Mouse (Mus musculus): Measurements from ENCODE around the gene Dnajc5.

Gene Dnajc5

DNA sequence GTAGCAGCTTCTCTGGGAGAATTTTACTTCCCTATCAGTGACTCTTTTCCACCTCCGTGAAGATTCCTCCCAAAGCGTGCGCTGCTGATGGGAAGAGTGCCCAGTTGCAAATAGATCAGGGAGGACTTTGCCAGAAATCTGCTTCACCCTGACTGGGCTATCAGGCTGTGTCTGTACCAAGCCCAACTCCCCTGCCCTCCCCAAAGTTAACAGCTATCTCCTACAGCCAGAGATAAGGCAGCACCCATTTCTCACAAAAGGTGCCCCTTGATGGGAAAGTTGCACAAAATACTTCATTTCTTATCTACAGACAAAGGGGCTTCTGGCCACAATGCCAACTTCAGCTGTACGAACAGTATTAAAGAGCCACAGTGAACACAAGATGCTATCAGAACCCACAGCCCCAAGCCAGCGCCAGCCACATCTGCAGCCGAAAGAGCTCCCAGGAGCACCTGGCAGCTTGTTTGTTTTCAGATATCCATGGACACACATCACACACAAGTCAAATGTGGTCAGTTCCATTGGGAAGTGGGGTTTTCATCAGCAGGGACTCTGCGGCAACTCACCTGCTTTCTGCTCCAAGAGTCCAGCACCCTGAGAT is 57.8 kb downstream of the Dnajc5 start:
- no peak for TF ChIP-seq GATA4 (IDR thresholded peaks at IDR 0.05; ENCODE audit: insufficient replicate concordance, low read length)

DNA sequence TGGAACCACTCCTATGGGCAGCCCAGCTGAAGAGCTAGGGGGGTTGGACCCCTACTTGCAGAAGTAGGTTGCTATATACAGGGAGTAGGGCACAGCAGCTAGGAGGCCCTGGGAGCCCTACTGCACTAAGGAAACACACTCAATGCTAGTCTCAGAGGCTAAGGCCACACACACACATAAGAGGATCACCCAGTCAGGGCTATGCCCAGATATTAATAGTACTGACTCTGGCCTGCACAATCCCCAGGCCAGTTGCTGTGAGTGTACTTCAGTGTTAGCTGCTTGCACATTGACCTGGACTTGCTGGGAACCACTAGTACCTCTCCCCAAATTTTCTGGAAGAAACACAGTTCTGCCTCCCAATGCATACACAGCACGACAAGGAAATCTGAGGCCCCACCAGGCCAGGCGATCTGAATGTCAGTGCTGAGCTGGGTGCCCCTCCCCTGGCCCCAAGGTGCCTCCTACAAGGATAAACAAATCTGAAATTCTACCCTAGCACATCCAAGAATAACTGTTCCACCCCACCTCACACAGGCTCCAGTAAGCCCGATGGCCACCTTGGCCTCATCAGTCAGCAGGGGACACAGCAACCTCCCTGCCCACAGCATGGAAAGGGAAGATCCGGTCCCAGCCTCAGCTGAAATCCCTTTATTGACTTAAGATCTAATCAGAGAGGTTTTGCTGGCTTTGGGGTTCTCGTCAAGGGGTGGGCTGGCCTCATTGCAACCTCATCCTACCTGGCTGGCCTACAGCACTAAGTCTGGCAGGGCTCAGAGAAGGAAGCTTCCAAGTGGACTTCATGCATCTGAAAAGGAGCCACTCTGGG is 58.7 kb downstream of the Dnajc5 start:
- TF ChIP-seq GATA4 (IDR thresholded peaks at IDR 0.05; ENCODE audit: insufficient replicate concordance, low read length) = no peak

DNA sequence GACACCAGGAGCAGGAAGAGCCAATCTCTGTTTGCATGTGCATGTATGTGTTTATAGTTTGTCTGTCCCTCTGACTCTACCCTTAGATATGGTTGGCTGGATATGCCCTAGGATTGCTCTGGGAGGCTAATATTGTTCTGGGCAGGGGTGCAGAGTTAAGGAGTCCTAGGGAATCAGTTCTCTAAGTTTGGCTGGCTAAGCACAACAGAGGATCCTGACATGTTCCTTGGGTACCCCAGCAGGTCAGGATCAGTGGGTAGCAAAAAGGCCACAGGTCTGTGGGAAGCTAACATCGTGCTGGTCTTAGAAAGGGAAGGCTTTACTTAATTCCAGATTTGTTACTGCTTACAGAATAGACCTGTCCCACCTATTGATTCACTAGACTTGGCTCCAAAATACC is 59.4 kb downstream of the Dnajc5 start:
- TF ChIP-seq GATA4 (IDR thresholded peaks at IDR 0.05; ENCODE audit: insufficient replicate concordance, low read length) = no peak

DNA sequence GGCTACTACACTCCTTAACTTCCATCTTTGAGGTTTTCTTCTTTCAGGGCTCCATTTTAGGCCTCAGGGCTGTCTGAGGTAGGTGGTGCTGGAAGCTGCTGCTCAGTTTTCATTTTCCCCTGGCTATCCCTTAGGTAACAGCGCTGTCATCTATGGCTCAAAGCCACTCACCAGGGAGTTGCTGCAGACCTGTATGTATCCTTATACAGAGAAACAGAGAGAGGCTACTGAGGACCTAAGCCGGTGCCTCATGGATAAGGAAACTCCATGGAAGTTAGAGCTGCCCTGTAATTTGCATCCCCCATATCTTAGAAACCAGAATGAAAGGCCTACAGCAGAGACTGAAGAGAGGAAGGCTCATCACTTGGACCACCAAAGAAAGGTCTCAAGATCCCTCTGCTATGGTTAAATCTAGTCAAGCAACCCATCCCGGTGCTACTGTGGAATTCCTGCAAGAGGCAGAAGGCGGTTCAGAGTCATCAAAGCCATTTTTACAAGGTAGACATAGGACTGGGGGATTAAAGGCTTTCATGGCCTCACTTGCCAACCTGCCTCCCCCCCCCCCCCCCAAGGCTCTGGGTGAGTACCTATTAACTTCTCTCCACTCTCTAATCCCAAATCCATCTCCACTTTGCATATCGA is 60.0 kb downstream of the Dnajc5 start:
- no peak for TF ChIP-seq GATA4 (IDR thresholded peaks at IDR 0.05; ENCODE audit: insufficient replicate concordance, low read length)

DNA sequence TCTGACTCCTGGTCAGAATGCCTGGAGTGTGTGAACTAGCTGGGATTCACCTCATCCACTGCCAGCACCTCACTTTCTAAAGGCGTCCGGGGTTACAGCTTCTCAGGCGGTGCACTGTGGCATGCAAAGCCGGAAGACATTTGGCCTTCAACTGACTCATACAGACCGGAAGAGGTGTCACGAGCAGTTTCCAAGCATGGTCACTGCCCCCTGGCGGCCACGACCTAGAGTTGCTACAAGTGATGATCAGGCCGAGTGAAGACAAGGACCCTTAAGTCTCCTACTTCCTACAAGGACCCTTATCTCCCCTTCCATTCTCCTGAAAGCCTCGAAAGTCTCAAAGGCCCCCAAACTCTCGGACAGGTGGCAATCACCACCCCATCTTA is 60.7 kb downstream of the Dnajc5 start:
- TF ChIP-seq GATA4 (IDR thresholded peaks at IDR 0.05; ENCODE audit: insufficient replicate concordance, low read length) = no peak

DNA sequence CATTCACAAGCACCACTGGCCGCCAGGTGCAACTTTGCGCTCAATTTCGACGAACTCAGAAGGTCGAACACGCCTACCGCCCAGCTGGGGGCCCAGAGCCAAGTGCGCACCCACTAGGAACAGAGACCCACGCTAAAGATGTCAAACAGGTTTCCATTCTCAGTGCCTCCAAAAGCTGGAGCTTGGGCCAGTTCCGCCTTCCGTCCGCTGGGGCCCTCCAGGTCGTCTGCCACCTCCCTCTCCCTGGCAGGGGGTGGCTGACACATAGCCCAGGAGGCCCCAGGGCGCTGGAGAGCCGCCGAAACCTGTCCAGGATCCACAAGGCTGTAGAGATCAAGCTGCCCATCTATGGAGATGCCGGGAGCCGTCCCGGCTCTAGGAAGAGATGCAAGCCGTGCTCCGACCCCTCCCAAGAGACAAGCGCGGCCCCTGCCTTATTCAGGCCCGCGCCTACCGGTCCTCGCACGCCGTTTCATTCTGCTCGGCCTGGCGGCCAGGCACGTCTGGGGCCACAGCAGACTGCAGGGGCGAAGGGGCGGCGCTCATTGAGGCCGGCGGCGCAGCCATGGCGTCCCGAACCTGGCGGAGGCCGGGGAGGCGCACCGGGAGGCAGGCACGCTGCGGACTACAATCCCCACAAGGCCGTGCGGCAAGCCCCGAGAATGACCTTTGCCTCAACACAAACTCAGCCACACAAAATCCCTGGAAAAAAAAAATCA is 61.3 kb downstream of the Dnajc5 start:
- TF ChIP-seq GATA4 (IDR thresholded peaks at IDR 0.05; ENCODE audit: insufficient replicate concordance, low read length) = no peak

DNA sequence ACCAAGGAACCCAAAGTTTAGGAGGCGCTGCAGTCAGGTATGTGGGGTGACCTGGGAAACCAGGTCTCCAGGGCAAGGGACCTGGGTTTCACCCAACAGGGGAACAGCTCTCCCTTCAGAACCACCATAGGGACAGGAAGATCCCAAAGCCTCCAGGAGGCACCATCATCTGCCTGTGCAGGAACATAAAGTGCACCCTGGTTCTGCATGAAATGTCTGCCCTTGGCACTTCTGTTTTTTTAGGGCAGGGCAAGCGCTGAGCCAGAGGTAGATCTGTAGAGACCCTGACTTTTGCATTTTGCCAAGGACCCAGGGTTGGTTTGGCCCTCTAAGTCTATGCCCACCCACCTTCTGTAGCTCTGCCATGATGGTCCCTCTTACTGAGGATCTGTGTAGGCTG is 62.1 kb downstream of the Dnajc5 start:
- TF ChIP-seq GATA4 (IDR thresholded peaks at IDR 0.05; ENCODE audit: insufficient replicate concordance, low read length) = no peak

DNA sequence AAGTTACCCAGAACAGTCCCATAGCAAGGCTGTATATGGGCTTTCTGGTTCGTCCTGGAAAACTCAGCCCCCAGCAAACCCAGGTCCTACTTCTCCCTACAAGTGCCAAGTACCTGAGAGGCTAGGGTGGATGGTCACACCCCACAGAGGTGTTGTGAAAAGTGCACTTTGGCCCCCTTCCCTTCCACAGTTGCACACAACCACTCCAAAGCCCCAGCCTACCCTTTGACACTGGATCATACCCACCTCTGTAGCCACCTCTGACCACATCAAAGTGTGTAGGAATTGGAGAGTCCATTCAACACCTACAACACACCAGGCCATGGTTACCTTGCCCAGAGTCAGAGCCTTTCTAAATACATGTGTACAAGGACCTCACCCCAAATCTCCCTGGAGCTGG is 62.7 kb downstream of the Dnajc5 start:
- TF ChIP-seq GATA4 (IDR thresholded peaks at IDR 0.05; ENCODE audit: insufficient replicate concordance, low read length) = no peak

DNA sequence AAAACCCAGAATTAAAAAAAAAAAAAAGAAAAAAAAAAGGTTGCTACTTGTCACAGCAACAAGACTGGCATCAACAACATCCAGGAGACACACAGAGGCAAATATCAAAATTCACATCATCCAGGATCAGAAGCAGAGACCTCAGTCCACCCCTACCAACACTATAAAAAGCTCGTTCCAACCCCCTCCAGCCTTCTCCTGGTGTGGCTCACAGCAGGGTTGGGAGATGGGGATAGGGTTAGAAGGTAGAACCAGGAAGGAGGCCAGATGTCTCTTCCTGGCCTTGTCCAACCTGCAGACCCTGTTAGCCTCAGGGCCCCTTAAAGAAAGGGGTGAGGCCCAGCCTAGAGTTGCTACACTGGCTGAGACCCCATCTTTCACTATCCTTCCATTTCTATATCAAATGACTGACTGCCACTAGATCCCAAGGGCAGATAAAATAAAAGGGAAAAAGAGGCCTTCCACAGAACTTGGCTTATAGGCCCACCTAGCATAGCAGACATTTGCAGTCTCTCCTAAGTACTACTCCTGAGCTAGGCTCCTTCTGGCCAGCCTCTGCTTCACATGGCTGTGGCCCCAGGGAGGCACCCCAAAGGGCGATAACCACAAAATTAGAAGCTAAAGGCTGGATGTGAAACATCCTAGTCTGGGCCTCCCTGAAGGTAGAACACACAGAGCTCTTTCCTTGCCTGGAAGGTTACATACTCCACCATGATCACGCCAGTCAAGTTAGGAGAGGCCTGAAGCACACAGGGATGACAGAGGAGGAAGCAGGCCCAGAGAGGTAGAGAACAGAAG is 63.4 kb downstream of the Dnajc5 start:
- no peak for TF ChIP-seq GATA4 (IDR thresholded peaks at IDR 0.05; ENCODE audit: insufficient replicate concordance, low read length)

DNA sequence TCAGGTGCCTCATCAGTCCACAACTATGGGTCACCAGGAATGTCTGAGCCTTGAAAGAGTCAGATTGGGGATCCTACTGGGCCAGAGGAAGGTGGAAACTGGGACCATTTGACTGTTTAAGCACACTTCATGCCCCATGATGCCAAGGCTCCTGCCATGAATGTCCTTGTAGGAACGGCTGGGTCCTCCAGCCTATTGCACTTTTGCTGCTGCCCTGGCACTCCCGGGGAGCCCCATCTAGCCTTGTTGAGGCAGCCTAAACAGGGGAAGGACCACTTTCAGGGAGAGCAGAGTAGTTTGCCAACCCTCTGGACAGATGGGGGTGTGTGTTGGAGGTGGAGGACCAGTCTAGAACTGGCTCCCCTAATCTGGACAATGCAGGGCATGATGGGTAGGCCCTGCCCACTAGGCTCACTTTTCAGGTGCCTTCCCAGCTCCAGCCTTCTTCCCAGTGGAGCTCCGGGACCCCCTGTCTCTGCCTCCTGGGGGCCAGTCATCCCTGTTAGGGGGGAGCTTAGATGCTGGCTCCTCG is 64.2 kb downstream of the Dnajc5 start, which contains the start of gene Uckl1:
Gene Uckl1 (minus strand): TSS at position 482 of the 532 bp plus-strand sequence.
- no peak for TF ChIP-seq GATA4 (IDR thresholded peaks at IDR 0.05; ENCODE audit: insufficient replicate concordance, low read length)

DNA sequence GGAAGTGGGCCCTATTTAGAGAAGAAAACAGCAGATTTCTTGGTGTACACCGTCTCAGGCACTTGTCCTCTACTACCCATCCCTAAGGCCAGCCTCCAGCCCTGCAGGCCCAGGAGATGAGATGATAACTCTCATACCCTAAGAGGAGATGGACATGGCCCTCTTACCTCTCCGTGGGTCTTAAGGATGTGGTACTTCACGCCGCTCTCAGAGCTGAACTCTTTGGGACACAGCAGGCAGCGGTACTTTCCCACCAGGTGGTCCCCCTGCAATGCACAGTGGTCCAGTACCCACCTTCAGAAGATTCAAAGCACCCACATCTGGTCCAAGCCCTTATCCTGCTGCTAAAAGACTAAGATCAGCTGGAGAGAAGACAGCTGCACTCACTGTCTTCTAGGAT is 65.2 kb downstream of the Dnajc5 start:
- TF ChIP-seq GATA4 (IDR thresholded peaks at IDR 0.05; ENCODE audit: insufficient replicate concordance, low read length) = no peak

DNA sequence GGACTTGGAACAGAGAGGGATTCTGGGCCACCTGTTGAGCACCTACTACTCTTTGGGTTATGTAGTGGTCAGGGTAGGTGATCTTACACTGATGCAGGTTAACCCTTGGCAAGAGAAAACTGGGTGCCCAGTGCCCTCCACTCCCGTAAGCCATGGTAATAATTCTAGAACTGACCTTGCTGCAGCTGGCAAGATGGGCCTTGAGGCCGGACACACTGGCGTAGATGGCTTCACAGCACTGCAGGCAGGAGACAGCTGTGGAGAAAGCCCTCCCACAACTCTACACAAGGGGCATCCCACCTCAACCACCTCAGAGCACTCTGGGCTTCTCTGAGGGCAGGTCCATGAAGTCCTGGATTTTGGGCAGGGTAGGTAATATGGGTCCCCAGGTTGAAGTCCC is 65.8 kb downstream of the Dnajc5 start:
- TF ChIP-seq GATA4 (IDR thresholded peaks at IDR 0.05; ENCODE audit: insufficient replicate concordance, low read length) = no peak

DNA sequence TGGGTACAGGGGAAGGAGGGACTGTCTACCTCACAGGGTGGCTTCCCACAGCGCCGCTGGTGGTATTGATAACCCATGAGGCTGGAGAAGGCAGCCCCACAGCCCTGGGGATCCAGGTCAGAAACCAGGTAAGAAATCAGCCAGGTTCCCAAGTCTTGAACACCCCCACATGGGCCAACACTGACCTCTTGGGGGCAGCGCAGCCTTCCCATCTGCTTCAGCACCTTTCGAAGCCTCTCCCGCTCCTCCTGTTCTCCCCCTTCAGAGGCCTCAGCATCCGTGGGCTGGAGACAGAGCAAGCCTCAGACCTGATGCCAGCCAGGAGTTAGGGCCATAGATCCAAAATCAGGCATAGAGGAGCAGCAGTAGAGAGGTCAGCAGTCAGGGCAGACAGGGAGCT is 67.5 kb downstream of the Dnajc5 start:
- TF ChIP-seq GATA4 (IDR thresholded peaks at IDR 0.05; ENCODE audit: insufficient replicate concordance, low read length) = no peak

DNA sequence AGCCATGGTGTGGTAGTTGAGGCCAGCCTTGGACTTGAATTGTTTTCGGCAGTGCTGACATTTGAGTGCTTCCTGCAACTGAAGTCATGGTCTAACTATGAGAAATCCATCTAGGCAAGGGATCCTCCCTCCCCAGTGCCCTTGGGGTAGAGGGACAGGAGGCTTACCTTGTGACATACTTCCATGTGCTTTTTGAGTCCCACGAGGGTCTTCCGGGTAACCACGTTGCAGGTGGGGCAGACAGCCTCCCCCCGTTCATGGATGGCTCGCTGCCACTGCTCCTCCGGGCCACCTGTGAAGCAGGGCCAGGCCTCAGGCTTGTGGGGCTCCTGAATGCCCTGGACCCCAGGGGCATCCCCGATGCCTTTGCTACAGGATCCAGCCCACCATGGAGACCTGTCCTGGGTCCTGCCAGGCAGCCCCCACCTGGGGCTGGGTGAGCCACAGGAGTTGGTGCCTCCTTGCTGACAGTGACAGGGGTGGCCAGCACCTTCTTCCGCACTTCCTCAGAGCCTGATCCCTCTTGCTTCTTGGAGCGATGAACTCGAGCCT is 68.0 kb downstream of the Dnajc5 start:
- no peak for TF ChIP-seq GATA4 (IDR thresholded peaks at IDR 0.05; ENCODE audit: insufficient replicate concordance, low read length)
